Mouse (Mus musculus): Measurements from ENCODE around the gene Cirbp. TPM values are rescaled to one million over a fixed set of nuclear protein-coding genes. Genes with fewer than 3 reads are reported as not detected.

Gene Cirbp
- polyA plus RNA-seq, 1 experiment from 2014 or later, result 175 TPM

GRCm38 (mm10) chr10:80137626-80138552 is 27.9 kb upstream of the Cirbp start:
- 0 out of 2 replicates have a peak, but pooled peaks cover 5% of the 10 kb centered on the region for H3K9me3 ChIP-seq
- peak overlapping the region; percentile 98 for H3K4me2 ChIP-seq
- ATAC-seq (ENCODE audit: insufficient number of reproducible peaks, insufficient read depth, low FRiP score, low TSS enrichment, low read depth), result no peak
- WGBS, result 4% methylated on average over 30 of the region's 33 CpGs
- peaks cover 46% of the 10 kb centered on the region for H3K4me1 ChIP-seq (replicated peaks)
- peaks cover 25% of the 10 kb centered on the region for H3K36me3 ChIP-seq
- H3K27ac ChIP-seq, result 0 out of 2 replicates have a peak overlapping the region, but pooled peaks have one; percentile 74
- peak overlapping the region; percentile 85 for H3K9ac ChIP-seq (replicated peaks)
- peaks cover 63% of the 10 kb centered on the region for H3K27me3 ChIP-seq
- peak overlapping the region; percentile 81 for H3K4me3 ChIP-seq (replicated peaks)

- Histone ChIP-seq H3K27ac (peak within 1 kb of the TSS; percentile 74), H3K9ac (replicated peaks) (peak within 1 kb of the TSS; percentile 85), H3K9me3 (0 out of 2 replicates have a peak, but pooled peaks cover 5% of the 10 kb centered on the region), H3K36me3 (peaks cover 21% of the 10 kb centered on the region), H3K4me2 (peak within 1 kb of the TSS; percentile 98), H3K4me3 (replicated peaks) (peak within 1 kb of the TSS; percentile 81), H3K27me3 (peaks cover 63% of the 10 kb centered on the region), H3K4me1 (replicated peaks) (peaks cover 47% of the 10 kb centered on the region)
- no peak for ATAC-seq (ENCODE audit: insufficient number of reproducible peaks, insufficient read depth, low FRiP score, low TSS enrichment, low read depth)
- under 1% methylated on average over 77 of the region's 94 CpGs for WGBS
These were observed 27.0 kb upstream of the Cirbp start, which contains the start of gene Atp5d for GRCm38 (mm10) chr10:80138553-80139438. Atp5d (plus strand) TSS chr10:80138632.

DNA sequence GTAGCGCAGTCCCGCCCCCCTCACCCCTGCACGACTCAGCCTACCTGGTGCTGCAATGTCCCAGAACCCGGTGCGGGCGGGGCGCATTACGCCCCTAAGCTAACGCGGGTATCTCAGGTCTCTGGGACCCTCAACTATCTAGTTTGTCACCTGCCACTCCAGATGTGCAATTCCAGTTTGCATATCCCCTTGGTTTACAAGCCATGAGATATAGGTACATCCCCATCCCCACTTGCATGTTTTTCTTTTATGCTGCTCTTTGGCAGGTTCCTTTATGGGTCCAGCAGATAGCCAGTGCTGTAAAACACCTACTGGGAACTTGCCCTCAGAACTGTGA is 26.4 kb upstream of the Cirbp start:
- WGBS, result 1% methylated on average over 10 of the region's 10 CpGs
- Histone ChIP-seq H3K27me3 (peaks cover 61% of the 10 kb centered on the region), H3K4me2 (peak overlapping the region; percentile 98), H3K27ac (peak overlapping the region; percentile 74; the same call in 1 of the 2 replicates), H3K4me1 (replicated peaks) (peaks cover 47% of the 10 kb centered on the region), H3K36me3 (peaks cover 22% of the 10 kb centered on the region), H3K9ac (replicated peaks) (peak overlapping the region; percentile 85), H3K4me3 (replicated peaks) (peak overlapping the region; percentile 81), H3K9me3 (0 out of 2 replicates have a peak, but pooled peaks cover 5% of the 10 kb centered on the region)
- no peak for ATAC-seq (ENCODE audit: insufficient number of reproducible peaks, insufficient read depth, low FRiP score, low TSS enrichment, low read depth)

- peaks cover 54% of the 10 kb centered on the region for H3K27me3 ChIP-seq
These were observed 25.7 kb upstream of the Cirbp start for GRCm38 (mm10) chr10:80139975-80140665.

GRCm38 (mm10) chr10:80140666-80141035 is 25.1 kb upstream of the Cirbp start, which contains the start of gene Cbarp:
Cbarp (minus strand) TSS chr10:80140835.
- peaks cover 27% of the 10 kb centered on the region for H3K36me3 ChIP-seq
- peak within 1 kb of the TSS; percentile 81 for H3K4me3 ChIP-seq (replicated peaks)
- no peak for ATAC-seq (ENCODE audit: insufficient number of reproducible peaks, insufficient read depth, low FRiP score, low TSS enrichment, low read depth)
- peak within 1 kb of the TSS; percentile 98 for H3K4me2 ChIP-seq
- H3K4me1 ChIP-seq (replicated peaks), result peaks cover 52% of the 10 kb centered on the region
- H3K27ac ChIP-seq, result peak within 1 kb of the TSS; percentile 68
- H3K9me3 ChIP-seq, result 0 out of 2 replicates have a peak, but pooled peaks cover 5% of the 10 kb centered on the region
- 78% methylated on average over 10 of the region's 10 CpGs for WGBS
- H3K27me3 ChIP-seq, result peaks cover 49% of the 10 kb centered on the region
- H3K9ac ChIP-seq (replicated peaks), result peak within 1 kb of the TSS; percentile 40; the same call in 1 of the 2 replicates

More at GRCm38 (mm10) chr10:80139975-80140665, 25.7 kb upstream of the Cirbp start:
- Histone ChIP-seq H3K4me3 (replicated peaks) (peak overlapping the region; percentile 75; the same call in 1 of the 2 replicates), H3K27ac (no peak overlapping the region), H3K4me2 (peak overlapping the region; percentile 98; the same call in 1 of the 2 replicates), H3K4me1 (replicated peaks) (peaks cover 47% of the 10 kb centered on the region), H3K36me3 (peaks cover 22% of the 10 kb centered on the region), H3K9me3 (0 out of 2 replicates have a peak, but pooled peaks cover 5% of the 10 kb centered on the region), H3K9ac (replicated peaks) (no peak overlapping the region)
- ATAC-seq (ENCODE audit: insufficient number of reproducible peaks, insufficient read depth, low FRiP score, low TSS enrichment, low read depth), result no peak
- WGBS, result 75% methylated on average over 11 of the region's 11 CpGs

GRCm38 (mm10) chr10:80141243-80141642 is 24.5 kb upstream of the Cirbp start:
- peak; percentile 11; the same call in 1 of the 2 replicates for ATAC-seq (ENCODE audit: insufficient number of reproducible peaks, insufficient read depth, low FRiP score, low TSS enrichment, low read depth)
- no peaks in the 10 kb centered on the region for H3K9me3 ChIP-seq
- peak overlapping the region; percentile 91 for H3K4me2 ChIP-seq
- peaks cover 30% of the 10 kb centered on the region for H3K36me3 ChIP-seq
- peak overlapping the region; percentile 68 for H3K27ac ChIP-seq
- 1% methylated on average over 29 of the region's 29 CpGs for WGBS
- peaks cover 55% of the 10 kb centered on the region for H3K4me1 ChIP-seq (replicated peaks)
- peak overlapping the region; percentile 40; the same call in 1 of the 2 replicates for H3K9ac ChIP-seq (replicated peaks)
- peaks cover 43% of the 10 kb centered on the region for H3K27me3 ChIP-seq
- peak overlapping the region; percentile 75 for H3K4me3 ChIP-seq (replicated peaks)

DNA sequence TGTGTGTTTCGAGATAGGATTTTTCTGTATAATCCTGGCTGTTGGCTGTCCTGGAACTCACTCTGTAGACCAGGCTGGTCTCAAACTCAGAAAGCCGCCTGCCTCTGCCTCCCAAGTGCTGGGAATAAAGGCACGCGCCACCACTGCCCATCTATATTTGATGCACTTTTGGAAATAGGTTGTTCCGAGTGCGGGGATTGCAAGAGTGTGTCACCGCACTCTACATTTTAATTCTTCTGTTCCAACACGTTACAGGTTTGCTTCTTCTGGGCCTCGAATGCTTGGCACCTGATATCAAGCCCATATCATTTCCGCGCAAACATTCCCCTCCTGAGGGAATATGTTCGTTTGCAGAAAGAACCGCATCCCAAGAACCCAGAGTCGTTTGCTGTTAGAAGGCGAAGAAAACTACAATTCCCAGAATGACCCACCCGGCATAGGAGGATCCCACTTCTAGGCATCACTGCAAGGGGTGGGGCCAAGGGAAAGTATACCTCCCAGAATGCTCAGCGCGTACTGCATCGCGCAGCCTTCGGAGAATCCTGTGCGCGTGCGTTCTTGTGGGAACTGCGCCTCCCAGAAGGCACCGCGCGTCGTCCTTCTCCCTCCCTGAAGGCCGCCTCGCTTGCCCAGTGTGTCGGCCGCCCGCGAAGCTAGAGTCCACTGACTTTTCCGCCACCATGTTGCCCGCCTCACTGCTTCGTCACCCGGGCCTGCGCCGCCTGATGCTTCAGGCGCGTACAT is 23.8 kb upstream of the Cirbp start:
- Histone ChIP-seq H3K9ac (replicated peaks) (peak overlapping the region; percentile 90), H3K4me2 (peak overlapping the region; percentile 91), H3K4me3 (replicated peaks) (peak overlapping the region; percentile 75), H3K4me1 (replicated peaks) (peaks cover 53% of the 10 kb centered on the region), H3K27me3 (peaks cover 36% of the 10 kb centered on the region), H3K9me3 (no peaks in the 10 kb centered on the region), H3K27ac (peak overlapping the region; percentile 68), H3K36me3 (peaks cover 34% of the 10 kb centered on the region)
- peak; percentile 82 for ATAC-seq (ENCODE audit: insufficient number of reproducible peaks, insufficient read depth, low FRiP score, low TSS enrichment, low read depth)
- WGBS, result under 1% methylated on average over 43 of the region's 43 CpGs

- Histone ChIP-seq H3K27me3 (peaks cover 30% of the 10 kb centered on the region), H3K9me3 (no peaks in the 10 kb centered on the region), H3K9ac (replicated peaks) (peak overlapping the region; percentile 90), H3K4me1 (replicated peaks) (peaks cover 53% of the 10 kb centered on the region), H3K4me2 (peak overlapping the region; percentile 91), H3K4me3 (replicated peaks) (peak overlapping the region; percentile 75), H3K36me3 (peaks cover 34% of the 10 kb centered on the region), H3K27ac (peak overlapping the region; percentile 68; the same call in 1 of the 2 replicates)
- under 1% methylated on average over 15 of the region's 15 CpGs for WGBS
- no peak for ATAC-seq (ENCODE audit: insufficient number of reproducible peaks, insufficient read depth, low FRiP score, low TSS enrichment, low read depth)
These were observed 23.3 kb upstream of the Cirbp start for GRCm38 (mm10) chr10:80142530-80142925.

DNA sequence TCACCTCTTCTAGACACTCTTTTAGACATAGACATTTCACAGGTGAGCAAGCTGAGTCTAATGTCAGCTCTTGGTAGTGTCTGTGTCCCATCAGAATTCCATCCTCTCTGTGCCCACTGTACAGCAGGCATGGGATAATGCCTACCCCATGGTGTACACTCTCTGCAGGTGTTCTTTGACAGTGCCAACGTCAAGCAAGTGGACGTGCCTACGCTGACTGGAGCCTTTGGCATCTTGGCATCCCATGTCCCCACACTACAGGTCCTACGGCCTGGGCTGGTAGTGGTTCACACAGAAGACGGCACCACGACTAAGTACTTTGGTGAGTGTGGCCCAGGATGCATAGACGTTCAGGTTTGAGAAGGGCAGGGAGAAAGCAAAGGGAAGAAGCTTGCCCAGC is 22.1 kb upstream of the Cirbp start:
- Histone ChIP-seq H3K27ac (no peak overlapping the region), H3K9ac (replicated peaks) (no peak overlapping the region), H3K9me3 (no peaks in the 10 kb centered on the region), H3K4me1 (replicated peaks) (peaks cover 47% of the 10 kb centered on the region), H3K4me3 (replicated peaks) (no peak overlapping the region; the same call in 1 of the 2 replicates), H3K4me2 (0 out of 2 replicates have a peak overlapping the region, but pooled peaks have one; percentile 91), H3K27me3 (peaks cover 19% of the 10 kb centered on the region), H3K36me3 (peaks cover 34% of the 10 kb centered on the region)
- WGBS, result 91% methylated on average over 7 of the region's 7 CpGs
- no peak for ATAC-seq (ENCODE audit: insufficient number of reproducible peaks, insufficient read depth, low FRiP score, low TSS enrichment, low read depth)

All from limb, embryonic 12.5 days (tissue).